In genomic region chr9:95705371-95705770, GRCm38 (mm10) we compare ENCODE assay signal across 20 mouse cellular contexts. TPM values are rescaled to one million over a fixed set of nuclear protein-coding genes. Genes with fewer than 3 reads are reported as not detected.
DNase-seq lines count a peak whose midpoint lies in the region; ATAC-seq and TF ChIP-seq lines count a peak whose summit lies in the region.
"Had no signal": no experiment of that assay in that cellular context is flagged by ENCODE, and none has a peak within 500 bp of the region (broad histone marks: within the 10 kb centered on the region; RNA-seq: fewer than 3 reads in every experiment).

No protein-coding gene starts in this region.

- H3K36me3 ChIP-seq in lung, postnatal 0 days (ENCODE audit: insufficient read depth, low read length) = no peaks in the 10 kb centered on the region
- H3K36me3 ChIP-seq in midbrain, embryonic 16.5 days (ENCODE audit: control insufficient read depth, insufficient read depth, low read length) = peaks cover 16% of the 10 kb centered on the region
- H3K36me3 ChIP-seq: embryonic facial prominence, embryonic 15.5 days had no signal

- H3K9ac ChIP-seq in lung, postnatal 0 days (replicated peaks; ENCODE audit: low read depth) = no peak overlapping the region
- H3K9ac ChIP-seq in midbrain, embryonic 16.5 days (ENCODE audit: low read depth, low read length) = no peak overlapping the region
- H3K9ac ChIP-seq: embryonic facial prominence, embryonic 15.5 days; forebrain, embryonic 15.5 days; heart, embryonic 12.5 days; hindbrain, embryonic 14.5 days had no signal

- TF ChIP-seq CTCF in lung, adult 2 months (IDR thresholded peaks at IDR 0.05; ENCODE audit: insufficient read depth, low read length) = no peak
- no peak for TF ChIP-seq CTCF in lung, postnatal 0 days (IDR thresholded peaks at IDR 0.05)

- H3K27me3 ChIP-seq in lung, postnatal 0 days (replicated peaks; ENCODE audit: insufficient read depth, low read length) = no peaks in the 10 kb centered on the region
- H3K27me3 ChIP-seq in midbrain, embryonic 16.5 days (ENCODE audit: control insufficient read depth, insufficient read depth, low read depth, low read length) = no peaks in the 10 kb centered on the region
- H3K27me3 ChIP-seq: embryonic facial prominence, embryonic 15.5 days; forebrain, embryonic 15.5 days; heart, embryonic 12.5 days had no signal

- H3K4me3 ChIP-seq in lung, adult 2 months (replicated peaks; ENCODE audit: extremely low read depth, low read depth, low read length) = no peak overlapping the region
- H3K4me3 ChIP-seq in lung, postnatal 0 days (ENCODE audit: low read depth, low read length) = no peak overlapping the region
- no peak overlapping the region for H3K4me3 ChIP-seq in midbrain, embryonic 16.5 days (ENCODE audit: low read depth, low read length)
- H3K4me3 ChIP-seq: embryonic facial prominence, embryonic 15.5 days; erythroblast, embryonic 14.5 days; forebrain, embryonic 10.5 days; forebrain, embryonic 15.5 days; heart, adult 2 months; heart, embryonic 12.5 days; hindbrain, embryonic 10.5 days had no signal

- whole genome bisulfite sequencing in lung, adult 2 months = 61% methylated on average over 5 of the region's 5 CpGs
- WGBS in lung, postnatal 0 days = 56% methylated on average over 5 of the region's 5 CpGs
- WGBS in midbrain, embryonic 16.5 days = 90% methylated on average over 5 of the region's 5 CpGs

- H3K4me2 ChIP-seq in lung, postnatal 0 days (replicated peaks; ENCODE audit: low read depth, low read length) = no peak overlapping the region
- H3K4me2 ChIP-seq in midbrain, embryonic 16.5 days (ENCODE audit: low read length) = no peak overlapping the region
- H3K4me2 ChIP-seq: embryonic facial prominence, embryonic 15.5 days; forebrain, embryonic 15.5 days; heart, embryonic 12.5 days; hindbrain, embryonic 14.5 days had no signal

- H3K9me3 ChIP-seq in lung, postnatal 0 days (ENCODE audit: low read length) = no peaks in the 10 kb centered on the region
- no peaks in the 10 kb centered on the region for H3K9me3 ChIP-seq in midbrain, embryonic 16.5 days (replicated peaks; ENCODE audit: control insufficient read depth, low read length, poor library complexity, severe bottlenecking)
- H3K9me3 ChIP-seq: embryonic facial prominence, embryonic 15.5 days; forebrain, embryonic 10.5 days; forebrain, embryonic 15.5 days; heart, embryonic 12.5 days; hindbrain, embryonic 10.5 days had no signal

- H3K4me1 ChIP-seq in lung, adult 2 months (ENCODE audit: control insufficient read depth, insufficient read depth, low read length) = no peaks in the 10 kb centered on the region
- no peaks in the 10 kb centered on the region for H3K4me1 ChIP-seq in lung, postnatal 0 days (ENCODE audit: insufficient read depth, low read depth, low read length)
- no peaks in the 10 kb centered on the region for H3K4me1 ChIP-seq in midbrain, embryonic 16.5 days (ENCODE audit: control insufficient read depth, insufficient read depth, low read length)
- H3K4me1 ChIP-seq: embryonic facial prominence, embryonic 15.5 days; forebrain, embryonic 10.5 days; forebrain, embryonic 15.5 days; heart, embryonic 12.5 days; hindbrain, embryonic 10.5 days had no signal

- DNase-seq in adipocyte (ENCODE audit: low spot score) = peak; percentile 19
- peak; percentile 15 for DNase-seq in lung, adult 2 months
- DNase-seq in lung, postnatal 0 days (ENCODE audit: low spot score) = peak; percentile 84
- peak; percentile 86 for DNase-seq in lung, postnatal 36 days
- no peak for DNase-seq in embryo, embryonic 10.5 days (ENCODE audit: low spot score)
- no peak for DNase-seq in spleen, postnatal 36 days (ENCODE audit: low spot score in 2 of 2)
- DNase-seq: adrenal gland, postnatal 14 days; cerebellum, adult 2 months; cerebellum, postnatal 10 days; embryo, embryonic 11 days; gastrocnemius, postnatal 10 days; heart, adult 2 months had no signal

- peak; percentile 91 for ATAC-seq in lung, postnatal 0 days
- no peak for ATAC-seq in midbrain, embryonic 16.5 days
- ATAC-seq: forebrain, embryonic 15.5 days had no signal

- TF ChIP-seq EP300 in lung, postnatal 0 days (IDR thresholded peaks at IDR 0.05) = no peak

- TF ChIP-seq POLR2A in lung, adult 2 months (IDR thresholded peaks at IDR 0.05; ENCODE audit: borderline replicate concordance, extremely low read depth, low read depth, low read length) = no peak

- H3K27ac ChIP-seq in lung, postnatal 0 days (ENCODE audit: low read length) = no peak overlapping the region
- H3K27ac ChIP-seq in midbrain, embryonic 16.5 days (ENCODE audit: low read length) = no peak overlapping the region
- H3K27ac ChIP-seq: embryonic facial prominence, embryonic 15.5 days; forebrain, embryonic 10.5 days; forebrain, embryonic 15.5 days; heart, adult 2 months; hindbrain, embryonic 10.5 days; hindbrain, embryonic 14.5 days had no signal

RNA-seq across cellular contexts. Expression of gene Trpc1, which starts 44.8 kb away (rescaled TPM):
- polyA plus RNA-seq in lung, adult 2 months (2012; rRNA removed) = 5.7 and 6.4 TPM in 2 replicates
- 4.7 and 4.9 TPM in 2 replicates for polyA plus RNA-seq in lung, postnatal 0 days (2015; fragmentation: Nextera tagmentation; extraction: Ambion mirVana)
- 8.3 TPM in 2 replicates for polyA plus RNA-seq in midbrain, embryonic 16.5 days (2015; fragmentation: Nextera tagmentation; extraction: Ambion mirVana)
- polyA plus RNA-seq: erythroblast, embryonic 14.5 days had no signal

Comparison
In these comparisons a context has a peak if more than half of its experiments do, and no peak if none do; other contexts are left out.
1. DNase-seq: peak in adipocyte (single experiment), lung, adult 2 months (single experiment), lung, postnatal 0 days (single experiment) and lung, postnatal 36 days (single experiment); none in embryo, embryonic 10.5 days (single experiment) and spleen, postnatal 36 days (0 of 2).